Mouse (Mus musculus): Measurements from ENCODE around the gene H2-DMb1.

Gene H2-DMb1

DNA sequence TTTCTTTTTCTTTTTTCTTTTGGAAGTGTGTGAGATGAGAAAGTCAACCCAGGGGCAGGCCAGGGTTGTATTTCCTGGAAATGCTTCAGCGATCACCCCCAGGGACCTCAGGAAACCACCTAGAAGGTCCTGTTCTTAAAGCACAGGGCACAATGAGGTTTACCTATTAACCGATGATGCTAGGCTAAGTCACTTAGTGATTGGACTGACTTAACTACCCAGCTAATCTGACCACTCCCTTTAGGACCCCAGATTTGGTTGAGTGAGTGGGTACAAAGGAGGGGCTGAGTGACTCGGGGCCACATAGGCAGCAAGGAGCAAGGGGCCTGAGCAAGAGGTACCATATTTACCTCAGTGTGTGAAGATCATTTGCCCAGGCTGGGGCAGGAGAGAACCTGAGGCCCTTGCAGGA, 7.9 kb upstream of the H2-DMb1 start:
- no peak for DNase-seq (ENCODE audit: low read depth)

DNA sequence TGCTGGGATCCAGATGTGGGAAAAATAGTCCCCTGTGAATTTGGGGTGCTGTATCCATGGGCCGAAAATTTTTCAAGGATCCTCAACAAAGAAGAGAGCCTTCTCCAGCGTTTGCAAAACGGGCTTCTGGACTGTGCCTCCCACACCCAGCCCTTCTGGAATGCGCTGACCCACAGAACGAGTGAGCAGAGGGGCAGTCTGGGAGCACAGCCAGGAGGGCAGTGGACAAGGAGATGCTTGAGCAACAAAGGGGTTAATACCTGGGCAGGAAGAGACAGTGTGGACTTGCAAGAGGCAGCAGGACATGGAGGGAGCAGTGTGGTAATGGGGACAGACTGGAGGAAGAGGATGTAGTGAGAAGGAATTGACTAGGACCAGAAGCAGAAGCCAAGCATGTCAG, 2.7 kb downstream of the H2-DMb1 start:
- no peak for DNase-seq (ENCODE audit: low read depth)

DNA sequence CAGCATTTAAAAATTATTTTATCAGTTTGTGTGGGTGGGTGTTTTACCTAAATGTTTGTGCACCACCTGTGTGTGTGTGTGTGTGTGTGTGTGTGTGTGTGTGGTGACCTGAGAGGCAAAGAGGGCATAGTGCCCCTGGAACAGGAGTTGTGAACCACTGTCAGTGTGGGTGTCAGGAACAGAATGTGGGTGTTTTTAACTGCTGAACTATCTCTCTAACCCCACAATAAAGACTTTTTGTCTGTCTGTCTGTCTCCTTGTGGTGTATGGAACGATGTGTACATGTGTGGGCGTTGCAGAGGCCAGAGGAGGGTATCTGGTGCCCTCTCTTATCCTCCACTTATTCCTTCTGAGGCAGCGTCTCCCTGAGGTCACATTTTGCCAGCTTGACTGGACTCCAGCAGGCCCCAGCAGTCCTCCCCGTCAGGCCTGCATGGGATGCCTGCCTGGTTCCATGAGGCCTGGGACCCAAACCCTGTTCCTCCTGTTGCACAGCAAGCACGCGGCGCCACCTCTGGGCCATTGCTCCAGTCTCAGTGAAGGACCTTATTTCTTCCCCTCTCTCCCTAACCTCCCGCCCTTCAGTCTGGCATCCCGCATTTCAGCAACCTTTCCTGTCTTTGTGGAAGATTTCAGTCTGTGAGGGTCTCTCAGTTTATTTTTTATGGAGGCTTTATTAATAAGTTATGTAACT, 11.5 kb downstream of the H2-DMb1 start:
- peak; percentile 59 for DNase-seq (ENCODE audit: low read depth)

DNA sequence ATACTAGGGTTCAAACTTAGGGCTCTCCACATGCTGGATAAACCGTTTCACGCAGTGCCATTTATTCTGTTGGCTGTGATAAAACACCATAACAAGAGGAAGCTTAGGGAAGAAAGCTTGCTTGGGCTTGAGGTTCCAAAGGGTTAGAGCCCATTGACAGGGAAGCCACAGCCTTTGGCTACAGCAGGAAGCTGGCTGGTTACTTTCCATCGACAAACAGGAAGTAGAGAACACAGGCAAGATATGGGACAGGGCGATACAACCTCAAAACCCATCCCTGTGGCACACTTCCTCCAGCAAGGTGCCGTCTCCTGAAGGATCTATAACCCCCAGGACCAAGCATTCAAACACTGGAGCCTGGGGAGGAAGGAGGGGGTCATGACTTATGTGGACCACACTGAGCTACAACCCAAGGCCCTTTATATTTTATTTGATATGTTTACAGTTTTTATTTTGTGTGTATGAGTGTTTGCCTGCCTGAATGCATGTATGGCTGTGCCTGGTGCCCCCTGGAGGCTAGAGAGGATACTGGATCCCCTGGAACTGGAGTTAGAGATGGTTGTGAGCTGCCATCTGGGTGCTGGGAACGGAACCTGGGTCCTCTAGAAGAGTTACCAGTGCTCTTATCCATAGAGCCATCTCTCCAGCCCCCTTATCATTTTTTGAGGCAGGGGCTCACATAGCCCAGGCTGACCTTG, 12.3 kb downstream of the H2-DMb1 start:
- DNase-seq (ENCODE audit: low read depth), result peak; percentile 38

DNA sequence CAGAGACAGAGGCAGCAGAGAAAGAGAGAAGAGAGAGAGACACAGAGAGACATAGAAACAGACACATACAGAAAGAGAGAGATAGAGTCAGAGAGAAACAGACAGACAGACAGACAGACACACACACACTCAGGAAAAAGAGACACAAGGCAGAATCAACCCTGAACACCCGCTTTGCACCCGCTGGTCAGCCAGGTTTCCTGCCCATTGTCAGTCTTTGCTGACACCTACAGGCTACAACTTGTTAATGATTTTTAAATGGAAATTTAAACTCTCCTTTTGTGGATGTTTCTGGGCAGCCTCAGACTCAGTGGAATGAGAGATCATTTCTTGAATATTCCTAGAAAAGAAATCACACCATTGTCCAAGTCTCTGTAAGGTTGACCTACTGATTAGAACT, 16.4 kb downstream of the H2-DMb1 start:
- peak; percentile 83 for DNase-seq (ENCODE audit: low read depth)

DNA sequence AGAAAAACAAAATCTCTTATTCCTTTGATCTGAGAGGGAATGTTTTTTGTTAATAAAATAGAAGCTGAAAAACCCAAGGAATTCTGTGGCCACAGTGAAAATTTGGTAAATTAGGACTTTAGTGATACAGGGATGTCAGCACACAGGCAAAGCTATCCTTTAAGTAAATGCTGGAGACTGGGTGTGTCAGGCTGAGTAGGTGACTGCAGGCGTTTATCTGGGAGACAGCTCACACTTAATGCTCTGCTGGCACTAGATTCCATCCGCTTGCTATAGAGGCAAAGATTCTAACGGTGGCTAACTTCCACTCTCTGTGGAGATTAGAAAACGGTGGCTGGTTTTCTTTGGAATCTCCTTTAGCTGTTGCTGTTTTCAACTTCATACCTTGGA, 17.6 kb downstream of the H2-DMb1 start:
- no peak for DNase-seq (ENCODE audit: low read depth)

DNA sequence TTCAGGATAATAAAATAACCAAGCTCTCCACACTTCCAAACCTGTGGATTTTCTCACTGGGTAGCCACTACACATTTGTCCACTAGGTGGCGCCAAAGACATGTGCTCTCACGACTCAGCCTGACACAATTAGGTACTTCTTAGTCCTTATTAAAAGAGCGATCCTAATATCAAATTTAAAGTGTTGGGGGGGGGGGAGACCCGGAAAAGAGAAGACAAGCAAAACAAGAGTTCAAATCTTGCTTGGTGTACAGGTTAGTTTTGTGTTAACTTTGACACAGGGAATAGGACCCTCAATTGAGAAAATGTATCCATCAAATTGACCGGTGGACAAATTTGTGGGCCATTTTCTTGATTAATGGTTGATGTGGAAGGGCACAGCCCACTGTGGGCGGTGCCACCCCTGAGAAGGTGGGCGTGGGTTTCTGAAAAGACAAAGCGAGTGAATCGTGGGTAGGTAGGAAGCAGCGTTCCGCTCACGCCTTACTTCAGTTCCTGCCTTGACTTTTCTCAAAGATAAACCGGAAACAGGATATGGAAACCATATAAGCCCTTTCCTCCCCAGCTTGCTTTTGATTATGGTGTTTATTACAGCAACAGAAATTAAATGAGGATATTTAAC, 18.1 kb downstream of the H2-DMb1 start:
- peak; percentile 90 for DNase-seq (ENCODE audit: low read depth)

DNA sequence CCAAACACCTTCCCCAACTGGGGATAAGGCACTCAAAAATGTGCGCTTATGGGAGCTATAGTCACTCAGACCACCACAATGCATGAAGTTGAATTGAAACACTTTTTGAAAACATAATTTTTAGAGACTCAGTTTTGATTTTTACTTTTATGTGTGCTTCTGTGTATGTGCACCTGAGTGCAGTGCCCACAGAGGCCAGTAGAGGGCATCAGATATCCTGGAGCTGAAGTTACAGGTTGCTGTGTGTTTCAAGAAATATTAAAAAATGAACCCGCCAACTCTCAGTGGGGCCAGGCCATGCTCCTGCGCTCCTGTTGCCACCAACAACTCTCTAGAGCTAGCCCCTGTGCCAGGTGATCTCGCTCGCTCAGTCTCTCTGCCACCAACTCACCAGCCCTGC, 19.7 kb downstream of the H2-DMb1 start:
- peak; percentile 21 for DNase-seq (ENCODE audit: low read depth)

DNA sequence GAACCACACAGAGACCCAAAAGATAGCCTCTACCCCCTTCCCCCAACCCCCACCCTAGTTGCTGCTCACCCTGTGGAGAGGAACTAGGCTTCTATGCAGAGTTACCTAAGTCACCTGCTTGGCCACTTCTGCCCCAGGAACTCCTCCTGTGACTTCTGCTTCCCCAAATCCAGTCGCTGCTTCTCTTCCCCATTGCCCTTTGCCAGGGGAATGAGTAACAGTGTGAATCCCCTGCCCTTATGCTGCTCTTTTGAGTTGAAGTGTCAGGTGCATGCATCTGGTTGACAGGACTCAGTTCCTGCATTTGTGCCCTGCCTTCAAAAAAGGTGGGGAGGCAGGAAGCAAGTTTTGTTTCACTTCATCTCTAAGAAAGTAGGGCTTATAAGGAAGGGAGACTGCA, 21.2 kb downstream of the H2-DMb1 start:
- DNase-seq (ENCODE audit: low read depth), result no peak

DNA sequence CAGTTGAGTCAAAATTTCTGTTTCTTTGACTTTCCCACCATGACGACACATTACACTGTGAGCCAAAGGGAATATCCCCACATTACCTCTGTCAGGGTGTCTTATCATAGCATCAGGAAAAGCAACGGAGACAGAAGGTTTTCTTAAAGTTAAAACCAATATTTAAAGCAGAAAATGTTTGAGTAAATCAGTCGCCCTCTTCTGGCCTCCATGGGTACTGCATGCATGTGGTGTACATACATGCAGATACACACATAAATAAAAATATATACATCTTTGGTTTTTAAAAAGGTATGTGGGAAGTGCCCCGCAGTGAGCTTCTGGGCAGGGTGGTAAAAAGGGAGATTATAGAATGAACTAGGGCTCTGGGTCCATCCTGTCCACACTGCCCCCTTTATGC, 24.3 kb downstream of the H2-DMb1 start:
- peak; percentile 32 for DNase-seq (ENCODE audit: low read depth)

DNA sequence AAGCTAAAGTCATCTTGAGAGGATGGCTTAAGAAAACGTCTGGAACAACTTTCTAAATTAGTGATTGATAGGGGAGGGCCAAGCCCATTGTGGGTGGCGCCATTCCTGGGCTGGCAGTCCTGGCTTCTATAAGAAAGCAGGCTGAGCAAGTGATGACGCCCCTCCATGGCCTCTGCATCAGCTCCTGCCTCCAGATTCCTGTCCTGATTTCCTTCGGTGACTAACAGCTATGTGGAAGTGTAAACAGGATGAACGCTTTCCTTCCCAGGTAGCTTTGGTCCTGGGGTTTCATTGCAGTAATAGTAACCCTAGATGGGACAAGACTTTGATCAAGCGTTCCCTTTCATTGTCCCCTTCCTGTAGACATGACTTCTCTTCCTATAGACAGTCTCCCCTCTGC, 26.1 kb downstream of the H2-DMb1 start:
- no peak for DNase-seq (ENCODE audit: low read depth)

DNA sequence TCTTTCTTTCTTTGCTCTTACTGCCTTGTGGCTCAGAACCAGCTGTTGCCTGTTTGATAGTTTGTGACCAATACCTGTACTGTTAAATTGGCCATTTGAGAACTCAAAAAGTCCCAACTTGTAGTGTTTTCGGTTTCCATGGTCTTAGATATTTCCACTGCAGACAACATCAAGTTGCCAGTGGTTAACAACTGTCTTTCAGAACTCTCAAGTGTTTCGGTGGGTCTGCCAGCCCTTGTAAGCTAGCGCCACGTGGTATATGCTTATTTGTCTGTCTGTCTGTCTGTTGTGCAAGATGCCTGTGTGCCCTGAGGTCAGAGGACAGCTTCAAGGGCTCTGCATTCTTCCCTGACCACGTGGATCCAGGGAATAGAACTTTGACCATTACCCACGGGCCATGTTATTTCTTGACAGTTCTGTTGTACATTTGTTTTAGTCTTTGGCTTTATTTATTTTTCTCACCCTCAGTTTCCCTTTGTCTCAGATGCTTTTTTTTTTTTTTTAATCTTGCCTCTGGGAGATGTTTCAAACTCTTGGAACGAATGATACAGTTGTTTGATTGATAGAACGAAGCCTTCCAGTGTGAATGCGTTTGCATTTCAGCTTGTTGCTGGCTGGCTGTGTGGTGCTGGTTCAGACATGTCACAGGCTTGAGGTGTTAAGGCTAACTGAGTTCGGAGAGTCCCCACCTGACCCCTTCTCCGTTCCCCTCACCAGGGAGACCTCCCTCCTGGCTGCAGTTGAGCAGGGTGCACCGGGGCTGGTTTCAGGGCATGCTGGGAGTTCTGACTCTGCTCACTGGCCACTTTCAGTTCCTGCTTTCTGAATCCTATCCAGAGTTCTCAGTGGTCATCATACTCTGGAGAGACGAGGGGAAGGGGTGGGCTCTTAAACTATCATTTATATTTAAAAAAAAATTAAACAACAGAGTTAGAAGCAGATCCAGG, 27.3 kb downstream of the H2-DMb1 start:
- no peak for DNase-seq (ENCODE audit: low read depth)

DNA sequence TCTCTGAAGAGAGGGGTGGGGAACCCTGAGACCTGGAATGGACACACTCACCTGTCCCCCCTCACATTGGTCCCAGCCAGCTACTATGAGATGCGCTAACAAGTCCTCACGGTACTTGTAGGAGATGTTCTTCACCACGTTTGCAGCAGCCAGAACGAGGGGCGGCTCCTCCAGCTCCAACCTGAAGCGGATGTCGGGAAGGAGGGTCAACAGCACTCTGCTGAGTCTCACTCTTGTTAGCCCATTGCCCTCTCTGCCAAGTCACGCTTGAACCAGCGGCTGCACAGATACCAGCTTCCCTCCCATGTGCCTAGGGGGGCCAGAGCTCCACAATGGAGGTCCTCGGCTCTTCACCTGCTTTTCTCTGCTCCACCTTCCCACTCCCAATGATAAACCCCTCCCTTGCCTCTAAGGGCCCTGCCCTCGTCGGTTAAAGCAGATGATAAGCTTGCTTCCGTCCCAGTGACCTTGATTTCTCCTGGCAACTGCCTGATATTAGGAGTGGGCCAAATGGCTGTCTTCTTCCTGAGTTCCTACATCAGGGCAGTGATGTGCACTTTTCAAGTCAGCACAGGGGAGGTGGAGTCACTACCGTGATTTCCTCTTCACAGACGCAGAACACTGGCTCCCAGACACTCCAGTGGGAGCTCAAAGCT, 30.8 kb downstream of the H2-DMb1 start:
- no peak for DNase-seq (ENCODE audit: low read depth)

DNA sequence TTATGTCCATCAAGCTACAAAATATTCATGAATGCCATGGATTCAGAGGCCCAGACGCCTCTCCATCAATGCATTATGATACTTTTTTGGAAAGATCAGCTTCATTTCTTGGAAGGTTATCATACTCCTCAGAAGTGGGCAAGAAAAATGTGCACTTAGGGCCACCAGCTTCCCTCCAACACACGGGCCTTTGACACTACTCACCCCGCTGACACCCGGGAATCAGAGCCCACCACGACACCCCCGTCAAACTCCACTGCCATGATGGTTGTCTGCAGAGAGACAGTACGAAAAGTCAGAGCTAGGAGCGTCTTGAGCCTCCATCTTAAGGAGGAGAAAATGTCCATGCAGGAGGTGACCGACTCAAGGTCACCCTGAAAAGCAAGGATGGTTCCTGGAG, 32.7 kb downstream of the H2-DMb1 start:
- no peak for DNase-seq (ENCODE audit: low read depth)

DNA sequence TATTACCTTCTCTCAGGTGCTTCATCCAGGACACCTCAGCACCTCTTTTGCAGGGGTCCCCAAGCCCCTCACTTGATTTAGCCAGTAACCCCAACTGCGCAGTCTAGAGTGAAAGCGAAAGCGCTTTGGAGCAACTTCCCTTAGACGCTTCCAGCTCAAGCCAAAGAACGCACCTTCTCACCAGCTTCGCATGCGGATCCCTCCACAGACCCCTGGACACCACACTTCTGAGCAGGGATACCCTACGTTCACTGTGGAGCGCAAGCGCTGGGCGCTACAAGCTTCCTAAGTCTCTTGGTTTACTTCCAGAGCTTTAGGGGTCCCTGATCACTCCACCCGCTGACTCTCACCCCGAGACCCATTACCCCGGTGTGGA, 34.0 kb downstream of the H2-DMb1 start:
- no peak for DNase-seq (ENCODE audit: low read depth)

DNA sequence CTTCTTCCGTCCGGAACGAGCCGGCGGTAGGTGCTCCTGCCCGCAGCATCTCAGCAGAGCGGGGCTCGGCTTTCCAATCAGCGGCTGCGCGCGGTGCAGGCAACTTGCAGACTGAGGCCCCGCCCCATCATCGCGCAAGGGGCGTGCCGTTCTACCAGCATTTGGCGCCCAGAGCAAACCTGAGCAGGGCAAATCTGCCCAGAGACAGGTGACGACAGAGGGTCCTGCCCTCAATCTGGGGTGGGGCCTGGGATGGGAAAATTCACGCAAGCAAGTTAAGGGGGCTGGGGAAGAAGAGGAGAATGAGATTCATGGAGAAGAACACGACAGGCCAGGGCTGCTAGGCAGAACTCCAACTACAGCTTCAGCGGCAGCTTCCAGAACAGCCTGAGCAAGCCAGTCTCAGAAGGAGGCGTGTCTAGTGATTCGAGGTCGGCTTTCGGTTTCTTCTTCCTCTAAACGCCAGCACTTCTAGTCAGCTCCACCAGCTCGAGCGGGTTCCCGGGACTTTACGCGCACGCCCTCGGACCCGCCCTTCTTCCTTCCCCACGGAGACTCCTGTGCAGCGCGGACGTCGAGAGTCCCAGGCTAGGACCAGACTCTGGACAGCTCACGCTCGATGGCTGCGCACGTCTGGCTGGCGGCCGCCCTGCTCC, 34.5 kb downstream of the H2-DMb1 start, which contains the start of the genes Tap1 and Psmb9:
Tap1 (plus strand) TSS at position 293 of the 656 bp plus-strand sequence.
Psmb9 (minus strand) TSS at position 504 of the 656 bp plus-strand sequence.
- DNase-seq (ENCODE audit: low read depth), result peak; percentile 99

DNA sequence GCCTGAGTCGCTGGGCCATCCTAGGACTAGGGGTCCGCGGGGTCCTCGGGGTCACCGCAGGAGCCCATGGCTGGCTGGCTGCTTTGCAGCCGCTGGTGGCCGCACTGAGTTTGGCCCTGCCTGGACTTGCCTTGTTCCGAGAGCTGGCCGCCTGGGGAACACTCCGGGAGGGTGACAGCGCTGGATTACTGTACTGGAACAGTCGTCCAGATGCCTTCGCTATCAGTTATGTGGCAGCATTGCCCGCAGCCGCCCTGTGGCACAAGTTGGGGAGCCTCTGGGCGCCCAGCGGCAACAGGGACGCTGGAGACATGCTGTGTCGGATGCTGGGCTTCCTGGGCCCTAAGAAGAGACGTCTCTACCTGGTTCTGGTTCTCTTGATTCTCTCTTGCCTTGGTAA, 35.1 kb downstream of the H2-DMb1 start:
- peak; percentile 43 for DNase-seq (ENCODE audit: low read depth)

DNA sequence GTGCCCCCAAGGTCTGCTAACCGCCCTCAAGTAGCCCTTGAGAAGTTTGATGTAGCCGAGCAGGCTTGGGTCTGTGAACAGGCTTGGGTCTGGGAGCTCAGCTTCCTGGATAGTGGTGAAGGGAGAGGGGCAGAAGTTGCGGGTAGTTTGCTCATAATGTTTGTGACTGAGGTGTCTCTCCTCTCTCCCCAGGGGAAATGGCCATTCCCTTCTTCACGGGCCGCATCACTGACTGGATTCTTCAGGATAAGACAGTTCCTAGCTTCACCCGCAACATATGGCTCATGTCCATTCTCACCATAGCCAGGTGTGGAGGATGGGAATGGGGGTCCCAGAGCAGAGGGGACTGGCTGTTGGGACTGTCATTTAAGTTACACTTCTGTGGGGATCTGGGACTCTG, 36.1 kb downstream of the H2-DMb1 start:
- no peak for DNase-seq (ENCODE audit: low read depth)

DNA sequence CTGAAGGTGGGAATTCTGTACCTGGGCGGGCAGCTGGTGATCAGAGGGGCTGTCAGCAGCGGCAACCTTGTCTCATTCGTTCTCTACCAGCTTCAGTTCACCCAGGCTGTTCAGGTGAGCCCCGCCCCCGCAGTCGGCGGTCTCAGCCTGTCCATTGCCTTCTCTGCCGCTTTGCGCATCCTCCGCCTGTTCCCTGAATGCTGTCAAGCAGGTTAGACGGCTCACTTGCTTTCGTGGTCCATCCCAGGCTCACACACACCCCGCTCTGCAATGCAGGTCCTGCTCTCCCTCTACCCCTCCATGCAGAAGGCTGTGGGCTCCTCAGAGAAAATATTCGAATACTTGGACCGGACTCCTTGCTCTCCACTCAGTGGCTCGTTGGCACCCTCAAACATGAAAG, 40.0 kb downstream of the H2-DMb1 start:
- DNase-seq (ENCODE audit: low read depth), result no peak

DNA sequence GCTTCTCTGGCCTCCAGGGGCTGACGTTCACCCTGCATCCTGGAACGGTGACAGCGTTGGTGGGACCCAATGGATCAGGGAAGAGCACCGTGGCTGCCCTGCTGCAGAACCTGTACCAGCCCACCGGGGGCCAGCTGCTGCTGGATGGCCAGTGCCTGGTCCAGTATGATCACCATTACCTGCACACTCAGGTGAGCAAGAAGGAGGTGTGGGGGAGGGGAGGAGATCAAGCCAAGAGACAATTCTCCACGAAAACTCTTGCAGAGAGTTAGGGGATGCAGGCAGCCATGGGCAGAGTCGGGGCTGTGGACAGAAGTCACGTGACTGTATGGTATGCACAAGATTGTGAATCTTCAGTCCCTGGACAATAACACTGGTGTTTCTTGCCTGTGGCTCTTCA, 40.6 kb downstream of the H2-DMb1 start:
- no peak for DNase-seq (ENCODE audit: low read depth)

DNA sequence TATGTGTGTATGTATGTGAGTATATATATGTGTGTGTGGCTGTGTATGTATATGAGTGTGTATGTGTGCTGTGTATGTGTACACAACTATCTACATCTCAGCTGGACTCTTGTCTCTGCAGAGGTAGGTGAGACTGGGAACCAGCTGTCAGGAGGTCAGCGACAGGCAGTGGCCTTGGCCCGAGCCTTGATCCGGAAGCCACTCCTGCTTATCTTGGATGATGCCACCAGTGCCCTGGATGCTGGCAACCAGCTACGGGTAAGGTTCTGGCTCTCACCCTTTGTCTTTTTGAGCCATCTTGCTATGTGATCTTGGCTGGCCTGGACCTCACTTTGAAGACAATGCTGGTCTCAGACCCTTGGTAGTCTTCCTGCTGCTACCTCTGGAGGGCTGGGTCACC, 41.9 kb downstream of the H2-DMb1 start:
- DNase-seq (ENCODE audit: low read depth), result no peak

Data from NIH3T3 (cell line).